Mouse (Mus musculus): ENCODE measurements at regions not wholly inside any gene's neighbourhood (a gene's known extent, or its start where the extent isn't known, plus 50 kb on each side); places are given as distances from the start of the nearest gene placed in this dataset. TPM values are rescaled to one million over a fixed set of nuclear protein-coding genes. Genes with fewer than 3 reads are reported as not detected.

DNA sequence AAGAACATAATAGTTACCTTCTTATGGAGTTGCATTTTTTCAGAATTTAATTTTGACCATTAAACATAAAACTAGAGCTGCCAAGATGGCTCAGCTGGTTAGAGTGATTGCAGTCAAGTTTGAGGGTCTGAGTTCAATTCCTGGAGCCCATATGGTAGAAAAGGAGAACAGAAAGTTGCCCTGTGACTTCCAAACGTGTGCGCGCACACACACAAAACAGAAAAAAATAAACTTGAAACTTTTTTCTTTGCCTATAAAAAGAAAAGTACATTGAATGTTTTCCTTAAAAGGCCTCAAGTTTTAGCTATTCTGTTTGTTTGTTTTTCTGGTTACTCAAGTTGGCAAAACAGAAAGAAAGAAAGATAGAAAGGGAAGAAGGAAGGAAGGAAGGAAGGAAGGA is 59.2 kb upstream of the Ankrd50 start:
- no peaks in the 10 kb centered on the region for H3K36me3 ChIP-seq (ENCODE audit: control insufficient read depth, insufficient read depth, low read length)
- H3K9ac ChIP-seq (ENCODE audit: low read depth, low read length, severe bottlenecking), result no peak overlapping the region
- H3K9me3 ChIP-seq (ENCODE audit: control insufficient read depth, low read length), result no peaks in the 10 kb centered on the region
- WGBS, result 92% methylated on average over 3 of the region's 3 CpGs
- H3K27me3 ChIP-seq (ENCODE audit: control insufficient read depth, insufficient read depth, low read length), result no peaks in the 10 kb centered on the region
- no peak for TF ChIP-seq POLR2A (IDR thresholded peaks at IDR 0.05; ENCODE audit: borderline replicate concordance, extremely low read depth, insufficient read depth, insufficient read length)
- no peak overlapping the region for H3K4me2 ChIP-seq (replicated peaks; ENCODE audit: low read depth, low read length, severe bottlenecking)
- H3K4me1 ChIP-seq (ENCODE audit: control insufficient read depth, insufficient read depth, low read length), result no peaks in the 10 kb centered on the region
- ATAC-seq (ENCODE audit: low FRiP score, low read depth), result no peak
- H3K4me3 ChIP-seq (replicated peaks; ENCODE audit: low read length), result no peak overlapping the region
- DNase-seq (ENCODE audit: low spot score), result no peak
- no peak overlapping the region for H3K27ac ChIP-seq (replicated peaks; ENCODE audit: low read depth, low read length)

DNA sequence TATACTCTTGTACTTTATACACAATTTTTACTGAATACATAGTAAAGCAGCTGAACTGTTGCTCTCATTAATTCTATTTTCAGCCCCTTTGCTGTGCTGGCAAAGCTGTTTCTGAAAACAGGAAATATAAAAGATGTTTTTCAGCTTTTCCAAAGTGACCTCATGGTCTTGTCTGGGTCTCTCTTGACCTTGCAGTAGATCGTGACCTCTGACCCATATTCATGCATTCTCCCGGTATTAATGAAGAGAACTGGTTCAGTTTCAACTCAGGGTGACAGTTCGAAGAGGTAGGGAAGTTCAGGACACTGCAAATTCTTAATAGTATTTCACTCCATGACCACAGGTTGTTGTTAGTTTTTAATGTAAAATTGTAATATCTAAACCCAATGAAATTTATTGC is 56.7 kb upstream of the Ankrd50 start:
- H3K4me2 ChIP-seq (replicated peaks; ENCODE audit: low read depth, low read length, severe bottlenecking), result no peak overlapping the region
- H3K9me3 ChIP-seq (ENCODE audit: control insufficient read depth, low read length), result no peaks in the 10 kb centered on the region
- no peak overlapping the region for H3K27ac ChIP-seq (replicated peaks; ENCODE audit: low read depth, low read length)
- H3K9ac ChIP-seq (ENCODE audit: low read depth, low read length, severe bottlenecking), result no peak overlapping the region
- no peak overlapping the region for H3K4me3 ChIP-seq (replicated peaks; ENCODE audit: low read length)
- 62% methylated on average over 3 of the region's 3 CpGs for WGBS
- H3K4me1 ChIP-seq (ENCODE audit: control insufficient read depth, insufficient read depth, low read length), result no peaks in the 10 kb centered on the region
- H3K36me3 ChIP-seq (ENCODE audit: control insufficient read depth, insufficient read depth, low read length), result no peaks in the 10 kb centered on the region
- no peaks in the 10 kb centered on the region for H3K27me3 ChIP-seq (ENCODE audit: control insufficient read depth, insufficient read depth, low read length)
- ATAC-seq (ENCODE audit: low FRiP score, low read depth), result no peak
- TF ChIP-seq POLR2A (IDR thresholded peaks at IDR 0.05; ENCODE audit: borderline replicate concordance, extremely low read depth, insufficient read depth, insufficient read length), result no peak
- no peak for DNase-seq (ENCODE audit: low spot score)

DNA sequence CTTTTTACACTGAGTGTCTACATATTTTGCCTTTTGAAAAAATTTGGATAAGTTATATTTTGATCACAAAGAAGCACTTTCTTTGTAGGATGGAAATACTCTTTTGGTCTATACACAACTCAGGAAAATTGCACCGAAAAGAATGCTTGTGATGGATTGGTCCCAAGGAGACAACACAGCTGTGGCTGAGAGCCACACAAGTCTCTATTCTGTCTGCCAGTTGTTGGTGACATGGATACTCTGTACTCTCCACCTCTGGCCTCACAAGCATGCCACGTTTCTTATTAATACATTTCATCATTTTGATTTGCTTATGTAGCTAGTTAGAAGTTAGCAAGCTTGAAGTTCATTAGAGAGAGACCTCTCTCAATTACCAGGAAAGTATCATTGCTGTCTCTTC is 53.7 kb upstream of the Ankrd50 start:
- Histone ChIP-seq H3K4me1 (ENCODE audit: control insufficient read depth, insufficient read depth, low read length) (no peaks in the 10 kb centered on the region), H3K4me2 (replicated peaks; ENCODE audit: low read depth, low read length, severe bottlenecking) (no peak overlapping the region), H3K4me3 (replicated peaks; ENCODE audit: low read length) (no peak overlapping the region), H3K9ac (ENCODE audit: low read depth, low read length, severe bottlenecking) (no peak overlapping the region), H3K36me3 (ENCODE audit: control insufficient read depth, insufficient read depth, low read length) (no peaks in the 10 kb centered on the region), H3K27ac (replicated peaks; ENCODE audit: low read depth, low read length) (no peak overlapping the region), H3K27me3 (ENCODE audit: control insufficient read depth, insufficient read depth, low read length) (no peaks in the 10 kb centered on the region), H3K9me3 (ENCODE audit: control insufficient read depth, low read length) (no peaks in the 10 kb centered on the region)
- 77% methylated on average over 2 of the region's 2 CpGs for WGBS
- no peak for TF ChIP-seq POLR2A (IDR thresholded peaks at IDR 0.05; ENCODE audit: borderline replicate concordance, extremely low read depth, insufficient read depth, insufficient read length)
- ATAC-seq (ENCODE audit: low FRiP score, low read depth) (no peak), DNase-seq (ENCODE audit: low spot score) (no peak)

DNA sequence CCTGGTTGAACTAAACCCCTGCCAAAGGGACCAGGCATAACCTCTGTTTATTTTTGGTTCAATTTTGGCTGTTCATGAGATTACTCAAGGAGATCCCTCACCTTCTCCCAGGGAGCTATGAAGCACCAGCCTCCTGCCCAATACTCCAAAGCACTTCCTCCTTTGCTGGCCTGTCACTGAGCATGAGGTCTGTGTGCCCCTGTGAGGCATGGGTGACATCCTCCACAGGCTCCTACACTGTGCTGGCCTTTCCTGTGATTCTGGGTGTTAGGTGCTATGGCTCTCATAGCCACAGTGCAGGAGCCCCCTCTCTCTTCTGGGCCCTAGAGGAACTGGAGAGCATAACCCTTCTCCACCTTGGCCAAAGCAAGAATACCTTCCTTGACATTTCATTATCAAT is 53.1 kb upstream of the Ankrd50 start:
- Histone ChIP-seq H3K9ac (ENCODE audit: low read depth, low read length, severe bottlenecking) (no peak overlapping the region), H3K36me3 (ENCODE audit: control insufficient read depth, insufficient read depth, low read length) (no peaks in the 10 kb centered on the region), H3K4me2 (replicated peaks; ENCODE audit: low read depth, low read length, severe bottlenecking) (no peak overlapping the region), H3K9me3 (ENCODE audit: control insufficient read depth, low read length) (no peaks in the 10 kb centered on the region), H3K4me1 (ENCODE audit: control insufficient read depth, insufficient read depth, low read length) (no peaks in the 10 kb centered on the region), H3K27ac (replicated peaks; ENCODE audit: low read depth, low read length) (no peak overlapping the region), H3K4me3 (replicated peaks; ENCODE audit: low read length) (no peak overlapping the region), H3K27me3 (ENCODE audit: control insufficient read depth, insufficient read depth, low read length) (no peaks in the 10 kb centered on the region)
- ATAC-seq (ENCODE audit: low FRiP score, low read depth) (no peak), DNase-seq (ENCODE audit: low spot score) (no peak)
- no peak for TF ChIP-seq POLR2A (IDR thresholded peaks at IDR 0.05; ENCODE audit: borderline replicate concordance, extremely low read depth, insufficient read depth, insufficient read length)

Small RNA genes in the stretch of these regions (microRNA-seq; reads per million reads assigned to microRNA genes)
- gene Gm24462, result not detected

Measured in limb, embryonic 14.5 days (tissue).